Mouse (Mus musculus) stomach, embryonic 15.5 days (tissue): ENCODE measurements around the gene Bcl11b. TPM values are rescaled to one million over a fixed set of nuclear protein-coding genes. Genes with fewer than 3 reads are reported as not detected.

ENCODE experiments used
- ATAC-seq: fragments of 200-750 bp; cut with Nextera tagmentation; 2 replicates; pipeline ENCODE4 v1.8.0; 2017; ENCODE audit warnings: low read depth, moderate number of reproducible peaks, moderate TSS enrichment; ENCODE audit not compliant: insufficient read depth, low FRiP score
- H3K27ac ChIP-seq: fragments of 300-500 bp; sonication (generic); 2 replicates; pipeline ENCODE4 v1.5.1; 2015; ENCODE audit warnings: mild to moderate bottlenecking, inconsistent platforms
- H3K27me3 ChIP-seq: fragments of 300-500 bp; sonication (generic); replicated peaks from 2 replicates; pipeline ENCODE4 v1.6.1; 2015; ENCODE audit warnings: inconsistent platforms
- H3K36me3 ChIP-seq: fragments of 300-500 bp; sonication (generic); 2 replicates; pipeline ENCODE4 v1.6.1; 2015; ENCODE audit warnings: inconsistent platforms
- H3K4me1 ChIP-seq: fragments of 300-500 bp; sonication (generic); 2 replicates; pipeline ENCODE4 v1.6.1; 2015; ENCODE audit warnings: inconsistent platforms
- H3K4me2 ChIP-seq: fragments of 300-500 bp; sonication (generic); 2 replicates; pipeline ENCODE4 v1.6.1; 2015; ENCODE audit warnings: mild to moderate bottlenecking, inconsistent platforms
- H3K4me3 ChIP-seq: fragments of 300-500 bp; sonication (generic); replicated peaks from 2 replicates; pipeline ENCODE4 v1.5.1; 2015; ENCODE audit warnings: inconsistent platforms
- H3K9ac ChIP-seq: fragments of 300-500 bp; sonication (generic); 2 replicates; pipeline ENCODE4 v1.6.1; 2015; ENCODE audit warnings: inconsistent platforms
- H3K9me3 ChIP-seq: fragments of 300-500 bp; sonication (generic); 2 replicates; pipeline ENCODE4 v1.6.1; 2016; ENCODE audit warnings: inconsistent platforms
- WGBS: fragments of 180-500 bp; shearing (Covaris S2); methylation state at CpG from one replicate; pipeline ENCODE4 v1.1.7; 2015; 5-methylcytosine and 5-hydroxymethylcytosine counted together
- polyA plus RNA-seq: library from polyadenylated mRNA; unstranded; fragments of >200 nt; fragmentation: Nextera tagmentation; extraction: Ambion mirVana; gene quantifications from 2 replicates; pipeline ENCODE4 v1.2.1, GENCODE M21; 2015

Gene Bcl11b
- polyA plus RNA-seq, 1 experiment from 2014 or later = 5.7 TPM

- Histone ChIP-seq H3K4me2 (no peak overlapping the region), H3K27me3 (no peaks in the 10 kb centered on the region), H3K27ac (no peak overlapping the region), H3K4me3 (no peak overlapping the region), H3K36me3 (no peaks in the 10 kb centered on the region), H3K4me1 (peaks cover 54% of the 10 kb centered on the region), H3K9ac (no peak overlapping the region), H3K9me3 (no peaks in the 10 kb centered on the region)
- 37% methylated on average over 14 of the region's 14 CpGs for WGBS
- no peak for ATAC-seq
Measured at GRCm38 (mm10) chr12:107978063-107978462, 25.3 kb downstream of the Bcl11b start.

GRCm38 (mm10) chr12:107977534-107977933, 25.9 kb downstream of the Bcl11b start:
- no peak for ATAC-seq
- 35% methylated on average over 9 of the region's 9 CpGs for WGBS
- no peak overlapping the region for H3K4me2 ChIP-seq
- H3K9ac ChIP-seq = no peak overlapping the region
- no peak overlapping the region for H3K27ac ChIP-seq
- H3K9me3 ChIP-seq = no peaks in the 10 kb centered on the region
- peaks cover 55% of the 10 kb centered on the region for H3K4me1 ChIP-seq
- H3K27me3 ChIP-seq = no peaks in the 10 kb centered on the region
- H3K36me3 ChIP-seq = no peaks in the 10 kb centered on the region
- no peak overlapping the region for H3K4me3 ChIP-seq

DNA sequence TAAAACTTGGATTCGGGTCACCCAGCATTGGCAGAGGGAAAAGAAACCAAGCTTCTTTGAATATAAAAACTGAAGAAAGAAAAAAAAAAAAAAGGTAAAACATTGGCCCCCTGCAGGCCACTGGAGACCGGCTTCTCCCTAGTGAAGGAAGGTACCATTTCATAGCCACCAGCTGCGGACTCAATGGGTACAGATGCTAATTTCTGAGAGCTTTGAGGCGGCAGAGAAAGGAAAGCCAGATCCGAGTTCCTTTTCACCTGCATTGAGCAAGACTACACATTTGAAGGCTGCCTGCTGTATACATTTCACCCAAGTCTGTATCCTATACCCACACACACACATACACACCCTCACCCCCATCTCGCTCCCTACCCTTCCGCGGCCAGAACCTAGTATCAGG, 26.3 kb downstream of the Bcl11b start:
- H3K27ac ChIP-seq = no peak overlapping the region
- no peak overlapping the region for H3K9ac ChIP-seq
- H3K36me3 ChIP-seq = no peaks in the 10 kb centered on the region
- H3K4me3 ChIP-seq = no peak overlapping the region
- 62% methylated on average over 8 of the region's 8 CpGs for WGBS
- no peak overlapping the region for H3K4me2 ChIP-seq
- no peaks in the 10 kb centered on the region for H3K9me3 ChIP-seq
- H3K27me3 ChIP-seq = no peaks in the 10 kb centered on the region
- ATAC-seq = no peak
- peaks cover 55% of the 10 kb centered on the region for H3K4me1 ChIP-seq

- peaks cover 55% of the 10 kb centered on the region for H3K4me1 ChIP-seq
- no peak for ATAC-seq
- 36% methylated on average over 22 of the region's 22 CpGs for WGBS
- no peaks in the 10 kb centered on the region for H3K9me3 ChIP-seq
- H3K36me3 ChIP-seq = no peaks in the 10 kb centered on the region
- no peak overlapping the region for H3K27ac ChIP-seq
- H3K9ac ChIP-seq = no peak overlapping the region
- H3K4me2 ChIP-seq = peak overlapping the region; percentile 40
- H3K4me3 ChIP-seq = no peak overlapping the region
- H3K27me3 ChIP-seq = no peaks in the 10 kb centered on the region
Measured at GRCm38 (mm10) chr12:107976571-107977001, 26.8 kb downstream of the Bcl11b start.

DNA sequence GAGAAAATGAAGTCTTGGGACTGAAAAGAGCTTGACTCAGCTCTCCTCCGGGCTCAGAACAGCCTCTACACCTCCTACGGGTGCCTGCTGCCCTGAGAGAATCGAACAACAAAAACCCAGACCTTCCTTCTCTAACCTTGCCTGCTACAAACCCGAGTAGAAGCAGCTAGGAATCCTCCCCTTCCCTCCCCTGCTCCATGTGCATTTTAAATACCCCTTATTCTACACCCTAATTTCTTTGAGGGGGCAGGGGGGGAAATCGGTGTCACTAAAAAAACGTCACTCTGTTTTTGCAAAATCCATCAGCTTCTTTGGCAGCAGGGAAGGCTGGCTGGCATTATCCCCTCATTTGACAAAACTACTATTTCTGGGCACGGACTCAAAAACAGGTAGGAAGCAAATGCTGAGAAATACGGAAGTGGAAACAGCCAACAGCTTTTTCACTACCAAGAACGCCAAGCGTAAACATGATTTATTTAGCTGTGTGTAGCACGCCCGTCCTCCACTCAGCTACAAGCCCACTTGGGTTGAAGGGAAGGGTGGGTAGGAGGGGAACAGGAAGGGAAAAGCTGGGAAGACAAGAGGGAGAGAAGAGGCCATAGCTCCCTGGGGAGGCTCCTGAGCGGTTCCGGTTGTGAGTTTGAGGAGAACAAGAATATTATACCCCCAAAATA, 27.4 kb downstream of the Bcl11b start:
- H3K9ac ChIP-seq = no peak overlapping the region

GRCm38 (mm10) chr12:107975479-107975896, 27.9 kb downstream of the Bcl11b start:
- H3K4me3 ChIP-seq = no peak overlapping the region

More for the DNA sequence above, 27.4 kb downstream of the Bcl11b start:
- Histone ChIP-seq H3K4me2 (peak overlapping the region; percentile 40), H3K4me3 (no peak overlapping the region), H3K27ac (no peak overlapping the region), H3K36me3 (no peaks in the 10 kb centered on the region), H3K9me3 (no peaks in the 10 kb centered on the region), H3K4me1 (peaks cover 54% of the 10 kb centered on the region), H3K27me3 (no peaks in the 10 kb centered on the region)
- ATAC-seq = no peak
- WGBS = 36% methylated on average over 14 of the region's 14 CpGs

GRCm38 (mm10) chr12:107974504-107974903, 28.9 kb downstream of the Bcl11b start:
- Histone ChIP-seq H3K4me2 (no peak overlapping the region), H3K4me1 (peaks cover 40% of the 10 kb centered on the region), H3K9me3 (no peaks in the 10 kb centered on the region), H3K36me3 (no peaks in the 10 kb centered on the region), H3K4me3 (no peak overlapping the region), H3K27ac (no peak overlapping the region), H3K27me3 (no peaks in the 10 kb centered on the region), H3K9ac (no peak overlapping the region)
- no peak for ATAC-seq
- 80% methylated on average over 11 of the region's 11 CpGs for WGBS

More at GRCm38 (mm10) chr12:107975479-107975896, 27.9 kb downstream of the Bcl11b start:
- Histone ChIP-seq H3K4me1 (peaks cover 48% of the 10 kb centered on the region), H3K9me3 (no peaks in the 10 kb centered on the region), H3K4me2 (no peak overlapping the region), H3K36me3 (no peaks in the 10 kb centered on the region), H3K27ac (no peak overlapping the region), H3K9ac (no peak overlapping the region), H3K27me3 (no peaks in the 10 kb centered on the region)
- no peak for ATAC-seq
- 73% methylated on average over 10 of the region's 10 CpGs for WGBS

- Histone ChIP-seq H3K4me2 (no peak overlapping the region), H3K27me3 (no peaks in the 10 kb centered on the region), H3K4me1 (peaks cover 39% of the 10 kb centered on the region), H3K4me3 (no peak overlapping the region), H3K27ac (no peak overlapping the region), H3K36me3 (no peaks in the 10 kb centered on the region), H3K9ac (no peak overlapping the region), H3K9me3 (no peaks in the 10 kb centered on the region)
- WGBS = 42% methylated on average over 11 of the region's 11 CpGs
- ATAC-seq = peak; percentile 36
Measured at GRCm38 (mm10) chr12:107973556-107974140, 29.8 kb downstream of the Bcl11b start.

- Histone ChIP-seq H3K4me2 (no peak overlapping the region), H3K27me3 (no peaks in the 10 kb centered on the region), H3K9ac (no peak overlapping the region), H3K4me1 (peaks cover 19% of the 10 kb centered on the region), H3K36me3 (no peaks in the 10 kb centered on the region), H3K4me3 (no peak overlapping the region), H3K27ac (no peak overlapping the region), H3K9me3 (no peaks in the 10 kb centered on the region)
- no peak for ATAC-seq
- WGBS = 73% methylated on average over 12 of the region's 12 CpGs
Measured at GRCm38 (mm10) chr12:107971081-107971780, 32.2 kb downstream of the Bcl11b start.

- 70% methylated on average over 12 of the region's 12 CpGs for WGBS
- Histone ChIP-seq H3K9me3 (no peaks in the 10 kb centered on the region), H3K9ac (no peak overlapping the region), H3K27ac (no peak overlapping the region), H3K4me2 (no peak overlapping the region), H3K36me3 (no peaks in the 10 kb centered on the region), H3K27me3 (no peaks in the 10 kb centered on the region), H3K4me1 (peaks cover 15% of the 10 kb centered on the region; the same call in 1 of the 2 replicates), H3K4me3 (no peak overlapping the region)
- no peak for ATAC-seq
Measured at GRCm38 (mm10) chr12:107970637-107971036, 32.8 kb downstream of the Bcl11b start.

- Histone ChIP-seq H3K36me3 (no peaks in the 10 kb centered on the region), H3K27ac (no peak overlapping the region), H3K9me3 (no peaks in the 10 kb centered on the region), H3K9ac (no peak overlapping the region), H3K4me2 (no peak overlapping the region), H3K4me1 (peaks cover 15% of the 10 kb centered on the region; the same call in 1 of the 2 replicates), H3K27me3 (no peaks in the 10 kb centered on the region), H3K4me3 (no peak overlapping the region)
- no peak for ATAC-seq
- WGBS = 60% methylated on average over 18 of the region's 18 CpGs
Measured at GRCm38 (mm10) chr12:107969841-107970371, 33.5 kb downstream of the Bcl11b start.

DNA sequence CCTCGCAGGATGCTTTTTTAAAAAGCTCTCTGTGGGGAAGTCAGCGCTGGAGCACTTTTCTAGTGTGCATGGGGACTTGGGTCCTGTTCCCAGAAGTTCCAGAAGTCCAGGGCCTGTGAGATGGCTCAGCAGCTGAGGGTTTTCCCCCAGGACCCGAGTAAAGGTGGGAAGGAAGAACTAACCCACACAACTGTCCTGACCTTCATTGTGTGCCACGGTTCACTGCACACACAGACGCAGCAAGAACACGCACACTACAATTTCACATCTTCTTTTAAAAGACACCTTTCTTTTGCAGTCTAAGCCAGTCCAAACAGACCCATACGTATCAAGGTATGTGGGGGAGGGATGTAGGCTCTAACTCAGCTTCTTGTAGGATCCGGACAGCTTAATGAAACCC, 34.3 kb downstream of the Bcl11b start:
- H3K4me1 ChIP-seq = peaks cover 12% of the 10 kb centered on the region; the same call in 1 of the 2 replicates

More for the DNA sequence above, 34.3 kb downstream of the Bcl11b start:
- Histone ChIP-seq H3K27ac (no peak overlapping the region), H3K4me3 (no peak overlapping the region), H3K36me3 (no peaks in the 10 kb centered on the region), H3K27me3 (no peaks in the 10 kb centered on the region), H3K4me2 (no peak overlapping the region), H3K9me3 (no peaks in the 10 kb centered on the region), H3K9ac (no peak overlapping the region)
- WGBS = 82% methylated on average over 8 of the region's 8 CpGs
- ATAC-seq = no peak
